Mouse (Mus musculus) testis, adult 2 months (tissue): Measurements from ENCODE around the gene Ctdnep1.

Source experiments
- CTCF ChIP-seq: fragments of 200-500 bp; IDR thresholded peaks from 2 replicates; pipeline ENCODE4 v1.5.1; 2012; ENCODE audit warnings: low read depth, mild to moderate bottlenecking, inconsistent platforms, low read length, moderate library complexity; ENCODE audit not compliant: control insufficient read depth, insufficient read depth, insufficient replicate concordance
- POLR2A ChIP-seq: fragments of 200-500 bp; IDR thresholded peaks from 2 replicates; pipeline ENCODE4 v1.6.1; 2012; ENCODE audit warnings: low read depth, mild to moderate bottlenecking, inconsistent platforms, low read length, moderate library complexity; ENCODE audit not compliant: control insufficient read depth

DNA sequence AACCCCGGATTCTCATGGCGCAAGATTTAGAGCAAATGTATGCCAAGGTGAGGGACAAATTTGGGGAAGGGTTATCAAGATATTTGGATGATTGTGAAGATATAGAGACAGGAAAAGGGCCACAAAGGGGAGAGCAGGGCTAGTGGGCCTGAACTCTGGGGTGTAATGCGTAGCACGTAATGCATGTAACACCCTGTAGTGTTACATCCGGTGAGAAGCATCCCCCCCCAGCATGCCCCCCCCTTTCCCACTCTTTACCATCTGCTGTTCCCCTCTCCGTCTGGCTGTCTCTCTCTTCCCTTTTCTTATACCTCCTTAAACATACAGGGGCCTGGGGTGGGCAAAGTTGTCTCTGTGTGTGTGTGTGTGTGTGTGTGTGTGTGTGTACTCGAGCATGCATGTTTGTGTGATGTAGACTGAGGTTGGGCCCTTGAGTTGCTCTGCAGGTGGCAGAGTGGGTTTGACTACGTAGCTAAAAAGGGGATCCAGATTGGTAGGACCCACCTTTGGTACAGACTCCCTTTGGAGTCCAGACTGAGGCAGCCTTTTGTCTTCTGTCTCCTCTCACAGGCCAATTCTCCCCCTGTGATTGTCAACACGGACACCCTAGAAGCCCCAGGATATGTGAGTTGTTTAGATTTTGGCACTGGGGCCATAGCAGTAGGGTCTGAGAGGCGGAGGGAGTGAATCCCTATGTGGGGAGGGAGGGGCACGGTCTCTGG lies 49.0 kb downstream of the Ctdnep1 start:
- TF ChIP-seq CTCF (no peak), POLR2A (no peak)
